Mouse (Mus musculus): ENCODE measurements around the gene Bcl3. TPM values are rescaled to one million over a fixed set of nuclear protein-coding genes. Genes with fewer than 3 reads are reported as not detected.

Bcl3 gene
- total and polyA plus RNA-seq, 2 experiments from 2014 or later, result 0.43 to 0.86 TPM

- no peak overlapping the region for H3K4me3 ChIP-seq (ENCODE audit: low read depth, low read length)
- DNase-seq, result no peak
- 11% methylated on average over 15 of the region's 15 CpGs for WGBS
Observed at GRCm38 (mm10) chr7:19817382-19818105, 5.0 kb downstream of the Bcl3 start.

GRCm38 (mm10) chr7:19816224-19816771, 6.3 kb downstream of the Bcl3 start:
- under 1% methylated on average over 28 of the region's 28 CpGs for WGBS
- peak overlapping the region; percentile 73 for H3K4me2 ChIP-seq (ENCODE audit: low read depth)
- H3K9ac ChIP-seq, result peak overlapping the region; percentile 44
- no peak overlapping the region for H3K27ac ChIP-seq (ENCODE audit: low read depth, low read length)
- no peak for TF ChIP-seq CTCF (IDR thresholded peaks at IDR 0.05; ENCODE audit: low read depth)
- no peaks in the 10 kb centered on the region for H3K36me3 ChIP-seq (ENCODE audit: insufficient read depth)
- peak overlapping the region; percentile 46 for H3K4me3 ChIP-seq (ENCODE audit: low read depth, low read length)
- H3K9me3 ChIP-seq (ENCODE audit: low read length), result no peaks in the 10 kb centered on the region
- H3K27me3 ChIP-seq (ENCODE audit: insufficient read depth, low read length), result peaks cover 18% of the 10 kb centered on the region
- DNase-seq (no peak), ATAC-seq (peak; percentile 72)
- no peaks in the 10 kb centered on the region for H3K4me1 ChIP-seq (ENCODE audit: insufficient read depth)

More at GRCm38 (mm10) chr7:19817382-19818105, 5.0 kb downstream of the Bcl3 start:
- no peak overlapping the region for H3K27ac ChIP-seq (ENCODE audit: low read depth, low read length)
- H3K4me1 ChIP-seq (ENCODE audit: insufficient read depth), result no peaks in the 10 kb centered on the region
- peak overlapping the region; percentile 73; the same call in 1 of the 2 replicates for H3K4me2 ChIP-seq (ENCODE audit: low read depth)
- H3K36me3 ChIP-seq (ENCODE audit: insufficient read depth), result no peaks in the 10 kb centered on the region
- no peak for TF ChIP-seq CTCF (IDR thresholded peaks at IDR 0.05; ENCODE audit: low read depth)
- 0 out of 2 replicates have a peak overlapping the region, but pooled peaks have one; percentile 15 for H3K9ac ChIP-seq
- peaks cover 19% of the 10 kb centered on the region for H3K27me3 ChIP-seq (ENCODE audit: insufficient read depth, low read length)
- no peaks in the 10 kb centered on the region for H3K9me3 ChIP-seq (ENCODE audit: low read length)
- ATAC-seq, result no peak

- H3K36me3 ChIP-seq (ENCODE audit: insufficient read depth), result no peaks in the 10 kb centered on the region
- peak overlapping the region; percentile 44 for H3K9ac ChIP-seq
- peak overlapping the region; percentile 73 for H3K4me2 ChIP-seq (ENCODE audit: low read depth)
- no peak for TF ChIP-seq CTCF (IDR thresholded peaks at IDR 0.05; ENCODE audit: low read depth)
- no peaks in the 10 kb centered on the region for H3K9me3 ChIP-seq (ENCODE audit: low read length)
- WGBS, result 17% methylated on average over 17 of the region's 17 CpGs
- H3K27ac ChIP-seq (ENCODE audit: low read depth, low read length), result no peak overlapping the region
- DNase-seq, result peak; percentile 58
- peak; percentile 64 for ATAC-seq
- H3K4me3 ChIP-seq (ENCODE audit: low read depth, low read length), result peak overlapping the region; percentile 46
- H3K4me1 ChIP-seq (ENCODE audit: insufficient read depth), result 0 out of 2 replicates have a peak, but pooled peaks cover 2% of the 10 kb centered on the region
- peaks cover 20% of the 10 kb centered on the region for H3K27me3 ChIP-seq (ENCODE audit: insufficient read depth, low read length)
Observed at GRCm38 (mm10) chr7:19815296-19816223, 7.0 kb downstream of the Bcl3 start.

- no peak for TF ChIP-seq CTCF (IDR thresholded peaks at IDR 0.05; ENCODE audit: low read depth)
- ATAC-seq, result no peak
- Histone ChIP-seq H3K27me3 (ENCODE audit: insufficient read depth, low read length) (peaks cover 34% of the 10 kb centered on the region), H3K4me3 (ENCODE audit: low read depth, low read length) (no peak overlapping the region), H3K9ac (no peak overlapping the region), H3K27ac (ENCODE audit: low read depth, low read length) (no peak overlapping the region), H3K4me2 (ENCODE audit: low read depth) (no peak overlapping the region), H3K9me3 (ENCODE audit: low read length) (no peaks in the 10 kb centered on the region), H3K4me1 (ENCODE audit: insufficient read depth) (0 out of 2 replicates have a peak, but pooled peaks cover 2% of the 10 kb centered on the region), H3K36me3 (ENCODE audit: insufficient read depth) (no peaks in the 10 kb centered on the region)
- WGBS, result 88% methylated on average over 6 of the region's 6 CpGs
- no peak for DNase-seq
Observed at GRCm38 (mm10) chr7:19813579-19814122, 8.9 kb downstream of the Bcl3 start.

- no peak for TF ChIP-seq CTCF (IDR thresholded peaks at IDR 0.05; ENCODE audit: low read depth)
- Histone ChIP-seq H3K4me2 (ENCODE audit: low read depth) (no peak overlapping the region), H3K27ac (ENCODE audit: low read depth, low read length) (no peak overlapping the region), H3K9me3 (ENCODE audit: low read length) (no peaks in the 10 kb centered on the region), H3K4me1 (ENCODE audit: insufficient read depth) (0 out of 2 replicates have a peak, but pooled peaks cover 2% of the 10 kb centered on the region), H3K36me3 (ENCODE audit: insufficient read depth) (no peaks in the 10 kb centered on the region), H3K4me3 (ENCODE audit: low read depth, low read length) (no peak overlapping the region), H3K9ac (no peak overlapping the region), H3K27me3 (ENCODE audit: insufficient read depth, low read length) (peaks cover 38% of the 10 kb centered on the region)
- WGBS, result 90% methylated on average over 4 of the region's 4 CpGs
- DNase-seq, result no peak
- ATAC-seq, result no peak
Observed at GRCm38 (mm10) chr7:19813161-19813560, 9.4 kb downstream of the Bcl3 start.

GRCm38 (mm10) chr7:19811114-19811513, 11.5 kb downstream of the Bcl3 start:
- no peak for ATAC-seq
- H3K4me1 ChIP-seq (ENCODE audit: insufficient read depth), result 0 out of 2 replicates have a peak, but pooled peaks cover 2% of the 10 kb centered on the region
- no peak for TF ChIP-seq CTCF (IDR thresholded peaks at IDR 0.05; ENCODE audit: low read depth)
- H3K36me3 ChIP-seq (ENCODE audit: insufficient read depth), result no peaks in the 10 kb centered on the region
- peak overlapping the region; percentile 37 for H3K4me2 ChIP-seq (ENCODE audit: low read depth)
- H3K4me3 ChIP-seq (ENCODE audit: low read depth, low read length), result 0 out of 2 replicates have a peak overlapping the region, but pooled peaks have one; percentile 2
- WGBS, result 5% methylated on average over 22 of the region's 22 CpGs
- DNase-seq, result no peak
- H3K27ac ChIP-seq (ENCODE audit: low read depth, low read length), result no peak overlapping the region
- peaks cover 32% of the 10 kb centered on the region for H3K27me3 ChIP-seq (ENCODE audit: insufficient read depth, low read length)
- H3K9ac ChIP-seq, result no peak overlapping the region
- no peaks in the 10 kb centered on the region for H3K9me3 ChIP-seq (ENCODE audit: low read length)

Measured in forebrain, postnatal 0 days (tissue).